Mouse (Mus musculus) thymus, adult 2 months (tissue): ENCODE measurements around the gene Gm45713. TPM values are rescaled to one million over a fixed set of nuclear protein-coding genes. Genes with fewer than 3 reads are reported as not detected.

Experiments
- DNase-seq: peaks from one replicate; pipeline ENCODE4 v3.0.0; 2021
- H3K27ac ChIP-seq: fragments of 200-500 bp; 2 replicates; pipeline ENCODE4 v1.5.1; 2012; ENCODE audit warnings: low read length, control low read depth; ENCODE audit not compliant: control insufficient read depth, insufficient read depth
- H3K27me3 ChIP-seq: fragments of 200-500 bp; 2 replicates; pipeline ENCODE4 v1.6.1; 2012; ENCODE audit warnings: mild to moderate bottlenecking, low read length, moderate library complexity, mixed read lengths; ENCODE audit not compliant: control insufficient read depth, insufficient read depth
- H3K36me3 ChIP-seq: fragments of 200-500 bp; 2 replicates; pipeline ENCODE4 v1.6.1; 2012; ENCODE audit warnings: mild to moderate bottlenecking, low read length, moderate library complexity; ENCODE audit not compliant: control insufficient read depth, insufficient read depth
- H3K4me1 ChIP-seq: fragments of 200-500 bp; replicated peaks from 2 replicates; pipeline ENCODE4 v1.6.1; 2012; ENCODE audit warnings: low read length; ENCODE audit not compliant: control insufficient read depth, insufficient read depth
- H3K4me3 ChIP-seq: fragments of 200-500 bp; 2 replicates; pipeline ENCODE4 v1.5.1; 2012; ENCODE audit warnings: mild to moderate bottlenecking, low read length, control low read depth, moderate library complexity; ENCODE audit not compliant: control insufficient read depth, insufficient read depth
- CTCF ChIP-seq: fragments of 200-500 bp; IDR thresholded peaks from 2 replicates; pipeline ENCODE4 v1.5.1; 2012; ENCODE audit warnings: mild to moderate bottlenecking, control low read depth, low read length, moderate library complexity, borderline replicate concordance; ENCODE audit not compliant: control insufficient read depth, poor library complexity, insufficient read depth; ENCODE audit errors: extremely low read depth
- POLR2A ChIP-seq: fragments of 200-500 bp; IDR thresholded peaks from 2 replicates; pipeline ENCODE4 v1.6.1; 2012; ENCODE audit warnings: mild to moderate bottlenecking, low read length, control low read depth, moderate library complexity; ENCODE audit not compliant: control insufficient read depth, poor library complexity, insufficient read depth; ENCODE audit errors: extremely low read depth
- WGBS: fragments of 180-500 bp; shearing (Covaris S2); methylation state at CpG from one replicate; pipeline ENCODE4 v1.1.7; 2018; 5-methylcytosine and 5-hydroxymethylcytosine counted together
- polyA plus RNA-seq: library from polyadenylated mRNA; depleted of rRNA; stranded (reverse); fragments of >200 nt; gene quantifications from 2 replicates; pipeline ENCODE4 v1.2.3, GENCODE M21; 2012

Gene Gm45713
- polyA plus RNA-seq, 1 experiment, result 0.27 TPM

DNA sequence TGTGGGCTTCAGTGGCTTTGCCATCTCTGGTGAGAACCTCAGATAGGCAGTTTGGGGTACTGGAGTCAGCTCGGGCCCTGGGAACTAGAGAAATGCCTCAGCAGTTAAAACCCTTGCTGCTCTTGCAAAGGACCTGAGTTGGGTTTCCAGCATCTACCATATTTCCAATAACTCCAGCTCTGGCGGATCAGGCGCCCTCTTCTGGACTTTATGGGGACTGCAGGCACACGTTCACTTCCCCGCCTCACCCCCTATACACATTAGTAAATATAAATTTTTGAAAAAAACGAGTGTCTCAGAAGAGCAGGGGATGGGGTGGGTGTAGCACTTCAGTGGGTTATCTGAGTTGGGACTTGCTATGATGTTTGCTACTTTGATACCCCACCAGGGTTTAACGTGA lies 36.9 kb upstream of the Gm45713 start:
- no peaks in the 10 kb centered on the region for H3K36me3 ChIP-seq
- H3K4me3 ChIP-seq, result no peak overlapping the region
- TF ChIP-seq CTCF (peak; percentile 49; the same call in 1 of the 2 replicates), POLR2A (no peak)
- peaks cover 32% of the 10 kb centered on the region for H3K27me3 ChIP-seq
- DNase-seq, result peak; percentile 42
- H3K4me1 ChIP-seq, result no peaks in the 10 kb centered on the region
- 58% methylated on average over 7 of the region's 7 CpGs for WGBS
- no peak overlapping the region for H3K27ac ChIP-seq

- TF ChIP-seq POLR2A (no peak), CTCF (no peak)
- no peaks in the 10 kb centered on the region for H3K4me1 ChIP-seq
- H3K4me3 ChIP-seq, result no peak overlapping the region
- no peaks in the 10 kb centered on the region for H3K36me3 ChIP-seq
- H3K27me3 ChIP-seq, result peaks cover 17% of the 10 kb centered on the region; the same call in 1 of the 2 replicates
- no peak overlapping the region for H3K27ac ChIP-seq
- WGBS, result 99% methylated on average over 3 of the region's 3 CpGs
- no peak for DNase-seq
Measured at GRCm38 (mm10) chr7:45169495-45169894, 33.5 kb upstream of the Gm45713 start.

GRCm38 (mm10) chr7:45168656-45169055 lies 32.6 kb upstream of the Gm45713 start:
- DNase-seq, result no peak
- TF ChIP-seq POLR2A (no peak), CTCF (no peak)
- Histone ChIP-seq H3K4me3 (no peak overlapping the region), H3K36me3 (no peaks in the 10 kb centered on the region), H3K27me3 (peaks cover 23% of the 10 kb centered on the region), H3K27ac (no peak overlapping the region), H3K4me1 (no peaks in the 10 kb centered on the region; the same call in 1 of the 2 replicates)
- 22% methylated on average over 24 of the region's 24 CpGs for WGBS

- Histone ChIP-seq H3K27ac (no peak overlapping the region), H3K4me1 (no peaks in the 10 kb centered on the region; the same call in 1 of the 2 replicates), H3K36me3 (no peaks in the 10 kb centered on the region), H3K4me3 (no peak overlapping the region), H3K27me3 (peaks cover 25% of the 10 kb centered on the region)
- 18% methylated on average over 19 of the region's 19 CpGs for WGBS
- no peak for DNase-seq
- TF ChIP-seq POLR2A (no peak), CTCF (no peak)
Measured at GRCm38 (mm10) chr7:45167761-45168445, 31.9 kb upstream of the Gm45713 start.

GRCm38 (mm10) chr7:45166950-45167401 lies 30.9 kb upstream of the Gm45713 start:
- H3K36me3 ChIP-seq, result no peaks in the 10 kb centered on the region
- peaks cover 25% of the 10 kb centered on the region for H3K27me3 ChIP-seq
- H3K4me1 ChIP-seq, result peaks cover 4% of the 10 kb centered on the region; the same call in 1 of the 2 replicates
- no peak overlapping the region for H3K4me3 ChIP-seq
- WGBS, result 43% methylated on average over 10 of the region's 10 CpGs
- H3K27ac ChIP-seq, result no peak overlapping the region
- no peak for TF ChIP-seq POLR2A
- no peak for TF ChIP-seq CTCF
- no peak for DNase-seq

GRCm38 (mm10) chr7:45165701-45166100 lies 29.7 kb upstream of the Gm45713 start:
- peaks cover 25% of the 10 kb centered on the region for H3K27me3 ChIP-seq
- no peak for DNase-seq

More at GRCm38 (mm10) chr7:45165701-45166100, 29.7 kb upstream of the Gm45713 start:
- no peak overlapping the region for H3K27ac ChIP-seq
- no peak overlapping the region for H3K4me3 ChIP-seq
- H3K4me1 ChIP-seq, result peaks cover 7% of the 10 kb centered on the region
- WGBS, result 84% methylated on average over 11 of the region's 11 CpGs
- TF ChIP-seq CTCF (no peak), POLR2A (no peak)
- H3K36me3 ChIP-seq, result no peaks in the 10 kb centered on the region
